Mouse (Mus musculus) A20 (cell line): Measurements from ENCODE around the gene Myo18b.

Source experiments
- DNase-seq: peaks from one replicate; pipeline ENCODE4 v3.0.0-alpha.2; 2011; ENCODE audit warnings: low read depth, low spot score

The Myo18b gene

GRCm38 (mm10) chr5:112895674-112896654 is at the start of gene Myo18b:
Gene Myo18b, minus strand, starts transcription at chr5:112896362.
- DNase-seq, result no peak

- DNase-seq, result no peak
Measured at GRCm38 (mm10) chr5:112945925-112946324, 49.8 kb upstream of the Myo18b start.

- DNase-seq, result no peak
Measured at GRCm38 (mm10) chr5:112942244-112942643, 46.1 kb upstream of the Myo18b start.

- DNase-seq, result no peak
Measured at GRCm38 (mm10) chr5:112941001-112941400, 44.8 kb upstream of the Myo18b start.

DNA sequence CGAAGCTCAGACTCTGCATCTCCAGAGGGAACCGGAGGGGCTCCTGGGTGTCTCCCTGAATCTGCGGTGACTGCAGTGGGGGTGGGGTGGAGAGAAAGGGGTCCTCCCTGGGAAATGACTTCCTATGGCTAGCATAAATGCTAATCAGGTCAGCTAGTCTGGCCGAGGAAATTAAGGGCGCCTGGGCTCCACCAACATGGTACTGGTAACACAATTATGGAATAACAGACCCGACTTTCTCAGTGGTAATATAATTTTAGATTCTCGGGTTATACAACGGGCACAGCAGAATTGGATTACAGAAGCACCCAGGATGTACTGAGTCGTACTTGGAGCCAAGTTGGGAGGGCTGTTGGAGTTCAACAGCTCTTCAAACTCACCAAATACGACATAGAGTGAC is 40.5 kb upstream of the Myo18b start:
- DNase-seq, result no peak

DNA sequence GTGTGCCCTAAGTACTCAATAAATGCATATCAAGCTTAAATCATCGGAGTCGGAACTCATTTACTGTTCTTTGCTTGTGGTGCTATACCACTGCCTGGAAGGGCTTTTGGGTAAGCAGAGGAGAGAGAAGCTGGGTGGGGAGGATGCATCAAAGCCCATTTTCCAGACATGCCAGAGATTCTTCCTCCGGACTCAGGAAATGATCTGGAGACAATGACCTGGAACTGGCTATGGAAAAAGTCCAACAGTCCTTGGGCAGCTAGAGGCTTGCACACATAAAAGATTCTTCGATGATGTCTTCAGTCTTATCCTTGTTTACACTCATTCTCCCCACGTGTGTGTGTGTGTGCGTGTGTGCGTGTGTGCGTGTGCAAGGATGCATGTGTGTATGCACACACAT is 39.3 kb upstream of the Myo18b start:
- DNase-seq, result no peak

GRCm38 (mm10) chr5:112932878-112933567 is 36.9 kb upstream of the Myo18b start:
- DNase-seq, result no peak

DNA sequence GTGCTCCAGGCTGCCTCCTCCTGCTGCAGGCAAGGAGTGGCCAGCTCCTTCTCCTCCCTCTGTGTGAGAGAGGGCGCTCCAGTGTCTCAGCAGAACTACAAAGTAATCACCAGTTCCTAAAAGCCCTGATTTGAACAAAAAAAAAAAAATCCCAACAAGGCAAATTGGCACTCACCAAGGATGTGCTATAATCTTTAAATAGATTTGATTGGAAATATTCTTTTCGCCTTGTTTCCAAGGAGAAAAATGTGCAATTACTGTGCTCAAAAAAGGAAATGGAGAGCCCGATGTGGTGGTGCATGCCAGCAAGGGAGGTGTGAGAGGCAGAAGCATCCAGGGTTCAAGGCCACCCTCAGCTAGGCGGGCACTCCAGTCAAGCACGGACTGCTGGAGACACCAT is 35.7 kb upstream of the Myo18b start:
- no peak for DNase-seq

DNA sequence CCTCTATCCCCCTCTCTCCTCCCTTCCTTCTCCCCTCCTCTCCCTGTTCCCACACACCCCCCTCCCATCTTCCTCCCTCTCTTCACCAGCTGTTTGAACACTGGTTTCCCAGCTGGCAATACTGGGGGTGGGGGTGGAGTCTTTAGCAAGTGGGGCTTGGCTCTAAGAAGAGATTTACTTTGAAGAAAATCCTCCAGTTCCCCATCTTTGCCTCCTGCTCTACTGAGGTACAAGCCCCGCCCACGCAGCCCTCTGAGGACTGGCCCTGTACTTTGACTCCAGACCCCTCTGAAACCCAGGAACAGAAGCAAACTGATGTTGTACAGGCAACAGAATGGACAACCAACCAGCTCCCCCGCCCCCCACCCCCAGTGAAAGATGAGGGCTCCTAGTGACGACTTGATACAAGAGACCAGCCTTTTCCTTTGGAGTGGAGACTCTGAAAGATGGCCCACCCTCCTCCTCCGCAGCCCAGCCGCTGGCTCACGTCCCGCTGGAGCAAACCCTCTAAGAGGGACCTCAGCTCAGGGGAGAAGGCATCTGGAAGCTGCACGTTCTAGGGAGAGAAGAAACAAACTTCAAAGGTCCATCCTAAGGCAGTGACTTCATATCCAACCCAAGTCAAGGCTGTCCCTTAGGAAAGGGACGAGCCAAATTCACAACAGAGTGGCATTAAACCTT is 32.2 kb upstream of the Myo18b start:
- no peak for DNase-seq

DNA sequence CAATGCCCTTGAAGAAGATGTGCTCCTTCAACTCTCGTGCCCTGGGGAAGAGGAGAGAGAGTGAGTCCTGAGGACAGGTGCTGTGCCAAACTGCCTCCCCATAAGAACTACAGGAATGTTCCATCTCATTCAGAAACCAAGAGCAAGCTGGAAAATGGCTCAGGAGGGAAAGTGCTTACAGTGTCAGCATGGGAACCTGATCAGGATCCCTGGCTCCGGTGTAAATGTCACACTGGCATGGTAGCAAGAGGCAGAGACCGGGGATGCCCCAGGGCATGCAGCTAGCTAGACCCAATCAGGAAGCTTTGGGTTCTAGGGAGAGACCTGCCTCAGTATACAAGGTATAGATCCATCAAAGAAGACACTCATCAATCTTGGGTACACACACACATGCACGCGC is 29.3 kb upstream of the Myo18b start:
- no peak for DNase-seq

GRCm38 (mm10) chr5:112924806-112925205 is 28.6 kb upstream of the Myo18b start:
- DNase-seq, result no peak

DNA sequence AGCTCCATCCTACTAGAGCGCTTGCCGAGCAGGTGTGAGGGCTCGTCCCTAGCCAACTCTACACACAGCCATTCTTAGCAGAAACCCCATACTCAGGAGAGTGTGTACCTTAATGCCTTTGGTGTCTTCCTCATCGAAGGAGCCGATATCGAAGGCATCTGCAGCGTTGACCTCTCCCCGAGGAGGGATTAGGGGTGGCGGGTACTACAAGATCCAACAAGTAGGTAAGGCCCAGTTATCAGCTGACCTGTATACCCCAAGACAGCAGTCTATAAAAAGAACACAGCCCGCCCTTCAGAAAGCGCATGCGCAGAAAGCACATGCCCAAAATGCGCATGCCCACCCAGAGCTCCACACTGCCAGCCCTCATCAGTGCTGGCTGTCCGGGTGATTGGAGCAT is 27.7 kb upstream of the Myo18b start:
- no peak for DNase-seq

DNA sequence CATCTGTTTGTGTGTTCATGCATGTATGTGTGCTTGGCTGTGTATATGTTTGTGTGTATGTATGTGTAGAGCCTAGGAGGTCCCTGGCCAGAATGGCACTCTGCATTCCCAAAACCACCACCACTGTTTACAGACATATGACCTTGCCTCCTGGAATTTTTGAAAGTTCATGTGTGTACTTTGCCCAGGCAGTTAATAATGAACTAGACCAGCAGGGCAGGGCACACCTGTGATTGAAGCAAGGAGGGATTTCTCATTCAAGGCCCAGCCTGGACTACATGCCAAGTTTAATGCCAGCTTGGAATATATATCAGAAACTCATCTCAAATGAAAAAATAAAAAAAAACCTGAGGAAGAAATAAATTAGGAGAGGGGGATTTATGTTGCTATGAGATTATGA is 25.8 kb upstream of the Myo18b start:
- DNase-seq, result no peak

DNA sequence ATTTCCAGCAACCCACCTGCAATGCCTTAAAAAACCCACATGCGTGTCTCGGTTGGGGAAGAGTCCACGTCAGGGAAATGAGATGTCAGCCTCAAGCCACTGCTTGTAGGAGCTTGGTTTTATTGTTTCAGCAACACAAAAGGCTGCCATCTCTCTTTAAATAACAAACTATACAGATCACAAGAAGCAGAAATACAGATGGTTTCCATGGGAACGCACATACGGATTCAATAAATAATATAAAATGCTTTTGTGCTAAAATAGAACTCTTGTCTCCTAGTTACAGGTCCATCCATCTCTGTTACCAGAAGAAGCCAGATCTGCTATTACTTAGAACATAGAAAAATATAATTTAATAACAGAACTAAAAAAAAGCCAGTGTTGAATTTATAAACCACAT is 14.2 kb upstream of the Myo18b start:
- DNase-seq, result no peak

GRCm38 (mm10) chr5:112908169-112908614 is 12.0 kb upstream of the Myo18b start:
- no peak for DNase-seq

DNA sequence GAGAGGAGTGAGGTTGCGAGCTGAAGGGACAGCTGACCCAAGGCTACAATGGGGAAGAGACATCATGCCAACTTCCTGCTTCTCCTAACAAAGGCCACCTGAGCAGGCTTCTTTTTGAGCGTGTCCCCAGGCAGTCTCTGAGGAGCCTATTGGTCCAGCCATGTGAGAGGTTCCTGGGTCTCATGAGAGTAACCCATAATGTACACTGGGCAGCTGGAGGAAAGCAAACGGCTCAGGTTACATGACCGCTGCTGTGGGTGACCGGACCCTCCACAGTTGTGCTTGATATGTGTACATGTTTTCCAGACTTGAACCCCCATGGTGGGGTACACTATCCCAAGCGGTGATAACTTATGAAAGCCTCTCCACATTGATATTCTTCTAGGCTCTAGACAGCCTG is 11.3 kb upstream of the Myo18b start:
- no peak for DNase-seq

DNA sequence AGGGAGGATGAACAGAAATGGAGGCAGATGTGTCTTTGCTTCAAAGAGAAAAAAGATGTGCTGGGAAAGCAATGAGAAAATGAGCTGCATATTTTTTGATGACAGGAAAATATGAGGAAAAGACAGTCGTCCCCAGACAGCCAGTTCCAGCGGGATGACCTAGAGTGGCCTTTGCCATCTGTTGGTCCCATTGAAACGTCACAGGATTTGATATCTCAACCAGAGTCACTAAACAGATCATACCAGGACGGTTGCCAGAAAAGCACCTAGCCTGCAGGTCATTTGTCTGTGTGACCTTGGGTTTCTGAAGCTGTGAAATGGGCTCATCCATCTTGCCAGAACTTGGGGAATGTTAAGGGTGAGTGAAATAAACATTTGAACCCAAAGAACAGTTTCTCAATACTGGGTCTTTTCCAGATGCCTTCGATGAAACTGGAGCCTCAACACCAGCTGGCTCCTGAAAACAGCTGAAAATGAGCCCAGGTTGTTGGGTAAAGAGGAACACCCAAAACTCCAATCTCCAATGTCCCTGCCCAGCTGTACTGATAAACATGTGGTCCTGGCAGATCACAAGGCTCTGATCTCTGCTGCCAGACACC is 2.6 kb downstream of the Myo18b start:
- no peak for DNase-seq

DNA sequence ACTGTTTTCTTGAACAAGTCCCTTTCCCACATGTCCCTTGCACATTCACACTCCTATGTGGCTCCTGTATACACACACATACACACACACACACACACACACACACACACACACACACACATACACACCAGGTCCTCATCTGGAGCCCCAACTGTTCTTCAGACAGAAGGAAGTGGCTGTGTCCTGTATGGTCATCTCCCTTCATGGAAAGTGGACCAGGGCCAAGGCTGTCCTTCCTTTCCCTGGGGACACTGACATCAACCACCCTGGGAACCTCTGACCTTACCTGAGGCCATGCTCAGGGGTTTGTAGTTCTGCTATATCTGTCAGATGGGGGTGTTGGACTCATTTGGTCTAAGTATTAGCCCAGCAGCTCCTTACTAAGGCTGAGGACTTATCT is 3.8 kb downstream of the Myo18b start:
- no peak for DNase-seq

DNA sequence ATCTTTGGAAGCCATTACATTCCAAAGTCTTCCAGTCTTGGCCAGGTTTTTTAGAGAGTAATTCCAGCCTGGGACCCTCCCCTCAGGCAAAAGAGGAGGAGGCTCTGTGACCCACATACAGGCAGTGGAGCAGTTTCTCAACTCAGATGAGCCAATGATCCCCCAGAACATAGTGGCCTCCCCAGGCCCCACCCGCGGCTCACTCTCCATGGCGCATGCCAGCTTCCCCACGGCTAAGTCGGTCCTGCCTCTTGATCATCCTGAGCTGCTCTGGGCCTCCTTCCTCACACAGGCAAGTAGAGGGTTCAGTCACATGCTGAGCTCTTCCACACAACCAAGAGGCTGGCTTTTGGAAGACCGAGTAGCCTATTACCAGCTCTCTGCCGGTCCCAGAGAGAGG is 7.5 kb downstream of the Myo18b start:
- DNase-seq, result no peak

DNA sequence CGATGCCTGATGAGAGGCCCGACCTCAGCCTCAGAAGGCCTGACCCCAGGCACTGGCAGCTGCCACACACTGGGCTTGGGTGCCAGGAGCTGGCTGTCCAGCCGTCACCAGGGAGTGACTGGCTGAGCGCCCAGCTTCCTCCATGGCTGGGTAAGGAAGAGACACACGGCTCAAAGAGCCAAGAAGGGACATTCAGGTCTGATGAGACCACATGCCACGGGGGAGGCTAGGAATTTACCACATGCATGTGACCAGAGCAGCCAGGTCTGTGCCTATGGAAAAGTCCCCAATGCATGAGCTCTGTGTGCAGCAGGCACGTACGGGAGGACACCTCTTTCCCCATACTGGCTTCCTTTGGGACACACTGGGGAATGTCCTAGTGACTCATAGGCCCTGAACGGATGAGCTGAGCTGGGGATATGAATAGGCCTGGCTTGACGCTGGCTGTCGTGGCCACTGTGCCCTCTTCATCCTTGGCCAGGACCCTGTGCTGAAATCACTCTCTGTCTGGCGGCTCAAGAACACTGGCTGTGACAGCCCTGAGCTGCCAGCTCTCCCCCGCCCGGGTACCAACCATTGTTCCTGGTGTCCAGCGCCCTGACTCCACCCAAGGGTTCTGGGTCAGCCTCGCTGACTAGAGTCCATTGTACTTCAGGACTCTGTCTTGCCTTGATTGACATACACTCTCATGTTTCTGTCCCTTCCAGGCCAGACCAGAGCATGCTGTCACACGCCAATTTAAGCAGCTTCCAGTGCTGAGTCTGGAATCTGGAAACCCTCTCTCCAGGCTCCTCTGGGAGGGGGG is 9.3 kb downstream of the Myo18b start:
- DNase-seq, result no peak
